ENCODE assay signal across 8 mouse cellular contexts in genomic region chr7:112369046-112369445, GRCm38 (mm10). TPM values are rescaled to one million over a fixed set of nuclear protein-coding genes. Genes with fewer than 3 reads are reported as not detected.
DNase-seq lines count a peak whose midpoint lies in the region; ATAC-seq lines count a peak whose summit lies in the region.

No protein-coding gene starts in this region.

- H3K4me2 ChIP-seq in kidney, embryonic 15.5 days: no peak overlapping the region
- no peak overlapping the region for H3K4me2 ChIP-seq in intestine, embryonic 14.5 days (ENCODE audit: low read length)

- no peaks in the 10 kb centered on the region for H3K27me3 ChIP-seq in kidney, embryonic 15.5 days
- H3K27me3 ChIP-seq in intestine, embryonic 14.5 days (replicated peaks; ENCODE audit: control insufficient read depth, insufficient read depth, low read length): no peaks in the 10 kb centered on the region
- H3K27me3 ChIP-seq in limb, embryonic 10.5 days (ENCODE audit: low read depth, poor library complexity, severe bottlenecking): no peaks in the 10 kb centered on the region
- no peaks in the 10 kb centered on the region for H3K27me3 ChIP-seq in splenic B cell, adult 2 months (ENCODE audit: control insufficient read depth, insufficient read depth, low read length, poor library complexity, severe bottlenecking)

- no peak; the same call in 1 of the 2 replicates for ATAC-seq in kidney, embryonic 15.5 days (replicated peaks; ENCODE audit: low FRiP score)
- ATAC-seq in common myeloid progenitor, adult 5-6 weeks (replicated peaks; ENCODE audit: low read depth, poor library complexity, severe bottlenecking): peak; percentile 93
- peak; percentile 34; the same call in 1 of the 2 replicates for ATAC-seq in intestine, embryonic 14.5 days (replicated peaks; ENCODE audit: low FRiP score, low TSS enrichment, low read depth)

- peak; percentile 85 for DNase-seq in kidney, adult 18-20 months
- DNase-seq in gastrocnemius, adult 8-10 months (ENCODE audit: low spot score in 2 of 2): peak; percentile 72 to 75
- DNase-seq in intestine, embryonic 14.5 days (ENCODE audit: low spot score): peak; percentile 95
- DNase-seq in limb, embryonic 10.5 days (ENCODE audit: low spot score): peak; percentile 91
- DNase-seq in naive thymus-derived CD4-positive, alpha-beta T cell, adult 2 months (ENCODE audit: low read depth): peak; percentile 83
- peak; percentile 68 for DNase-seq in splenic B cell, adult 2 months (ENCODE audit: low read depth, low spot score)

- no peaks in the 10 kb centered on the region for H3K36me3 ChIP-seq in kidney, embryonic 15.5 days
- H3K36me3 ChIP-seq in intestine, embryonic 14.5 days (ENCODE audit: control insufficient read depth, insufficient read depth, low read length): no peaks in the 10 kb centered on the region
- H3K36me3 ChIP-seq in limb, embryonic 10.5 days: no peaks in the 10 kb centered on the region
- no peaks in the 10 kb centered on the region for H3K36me3 ChIP-seq in splenic B cell, adult 2 months (ENCODE audit: control insufficient read depth, insufficient read depth, low read length, poor library complexity, severe bottlenecking)

- WGBS in kidney, embryonic 15.5 days: 28% methylated on average over 2 of the region's 2 CpGs
- 32% methylated on average over 2 of the region's 2 CpGs for WGBS in intestine, embryonic 14.5 days
- WGBS in limb, embryonic 10.5 days: 29% methylated on average over 2 of the region's 2 CpGs

- no peaks in the 10 kb centered on the region for H3K9me3 ChIP-seq in kidney, embryonic 15.5 days (replicated peaks)
- no peaks in the 10 kb centered on the region for H3K9me3 ChIP-seq in intestine, embryonic 14.5 days (ENCODE audit: control insufficient read depth, low read length)
- H3K9me3 ChIP-seq in limb, embryonic 10.5 days (replicated peaks): no peaks in the 10 kb centered on the region

- no peak overlapping the region for H3K27ac ChIP-seq in kidney, embryonic 15.5 days
- H3K27ac ChIP-seq in intestine, embryonic 14.5 days (ENCODE audit: low read depth): no peak overlapping the region
- no peak overlapping the region for H3K27ac ChIP-seq in limb, embryonic 10.5 days

- H3K4me1 ChIP-seq in kidney, embryonic 15.5 days: peaks cover 18% of the 10 kb centered on the region; the same call in 1 of the 2 replicates
- 0 out of 2 replicates have a peak, but pooled peaks cover 3% of the 10 kb centered on the region for H3K4me1 ChIP-seq in intestine, embryonic 14.5 days (replicated peaks; ENCODE audit: control insufficient read depth, insufficient read depth, low read length)
- H3K4me1 ChIP-seq in limb, embryonic 10.5 days: peaks cover 3% of the 10 kb centered on the region; the same call in 1 of the 2 replicates

- H3K4me3 ChIP-seq in kidney, embryonic 15.5 days (replicated peaks): no peak overlapping the region
- H3K4me3 ChIP-seq in intestine, embryonic 14.5 days (ENCODE audit: low read depth, low read length): no peak overlapping the region
- no peak overlapping the region for H3K4me3 ChIP-seq in limb, embryonic 10.5 days

- no peak overlapping the region for H3K9ac ChIP-seq in kidney, embryonic 15.5 days
- H3K9ac ChIP-seq in intestine, embryonic 14.5 days (ENCODE audit: low read length): no peak overlapping the region

RNA-seq across cellular contexts. Expression of gene Parva, which starts 58.3 kb away (rescaled TPM):
- polyA plus RNA-seq in kidney, embryonic 15.5 days (2015; fragmentation: Nextera tagmentation; extraction: Ambion mirVana): 103 and 107 TPM in 2 replicates
- not detected in 2 replicates for total RNA-seq in common myeloid progenitor, adult 5-6 weeks (2017)
- total RNA-seq in gastrocnemius, adult 8-10 months (2022): 10 to 100 TPM in 3 of 4 experiments, 1 to 10 TPM in 1; 9.1 to 14.1 (median 11.4) TPM
- 102 and 114 TPM in 2 replicates for polyA plus RNA-seq in intestine, embryonic 14.5 days (2014; fragmentation: Nextera tagmentation; extraction: Ambion mirVana)
- polyA plus RNA-seq in limb, embryonic 10.5 days (2016; fragmentation: Nextera tagmentation; extraction: Ambion mirVana): 49.6 and 64.3 TPM in 2 replicates
